ENCODE assay signal across 23 mouse cellular contexts in the genomic region with DNA sequence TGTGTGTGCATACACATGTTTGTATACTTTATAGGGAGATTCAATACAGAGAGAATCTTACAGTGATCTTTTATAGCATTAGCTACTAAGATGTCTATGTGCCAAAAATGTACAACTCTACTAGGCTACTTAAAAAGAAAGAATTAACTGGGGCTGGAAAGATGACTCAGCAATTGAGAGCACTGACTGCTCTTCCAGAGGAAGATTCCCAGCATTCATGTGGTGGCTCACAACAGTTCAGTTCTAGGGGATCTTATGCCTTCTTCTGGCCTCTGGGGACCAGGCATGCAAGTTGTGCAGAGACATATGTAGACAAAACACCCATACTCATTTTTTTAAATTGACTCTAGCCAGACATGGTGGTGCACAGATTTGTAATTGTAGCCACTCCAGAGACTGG. TPM values are rescaled to one million over a fixed set of nuclear protein-coding genes. Genes with fewer than 3 reads are reported as not detected.
DNase-seq lines count a peak whose midpoint lies in the region; ATAC-seq and TF ChIP-seq lines count a peak whose summit lies in the region.
"Had no signal": no experiment of that assay in that cellular context is flagged by ENCODE, and none has a peak within 500 bp of the region (broad histone marks: within the 10 kb centered on the region; RNA-seq: fewer than 3 reads in every experiment).

No protein-coding gene starts in this region.

- H3K27me3 ChIP-seq in kidney, embryonic 15.5 days = no peaks in the 10 kb centered on the region
- H3K27me3 ChIP-seq in stomach, embryonic 15.5 days (replicated peaks) = no peaks in the 10 kb centered on the region
- H3K27me3 ChIP-seq in stomach, postnatal 0 days (ENCODE audit: control insufficient read depth, insufficient read depth, low read length) = no peaks in the 10 kb centered on the region
- no peaks in the 10 kb centered on the region for H3K27me3 ChIP-seq in limb, embryonic 12.5 days
- no peaks in the 10 kb centered on the region for H3K27me3 ChIP-seq in heart, adult 2 months (ENCODE audit: control insufficient read depth, insufficient read depth, low read length)
- H3K27me3 ChIP-seq: embryonic facial prominence, embryonic 15.5 days; hindbrain, embryonic 12.5 days; intestine, embryonic 15.5 days; liver, embryonic 15.5 days; neural tube, embryonic 12.5 days; Patski had no signal

- H3K79me2 ChIP-seq in heart, adult 2 months (replicated peaks; ENCODE audit: control insufficient read depth, insufficient read depth, low read length) = no peaks in the 10 kb centered on the region

- no peak for TF ChIP-seq CTCF in stomach, postnatal 0 days (IDR thresholded peaks at IDR 0.05; ENCODE audit: low read depth)
- TF ChIP-seq CTCF in heart, adult 2 months (IDR thresholded peaks at IDR 0.05) = no peak

- no peak for ATAC-seq in kidney, embryonic 15.5 days (replicated peaks; ENCODE audit: low FRiP score)
- no peak for ATAC-seq in stomach, embryonic 15.5 days (ENCODE audit: insufficient read depth, low FRiP score, low read depth)
- no peak for ATAC-seq in stomach, postnatal 0 days (ENCODE audit: low FRiP score, low TSS enrichment)
- no peak for ATAC-seq in limb, embryonic 12.5 days (ENCODE audit: insufficient number of reproducible peaks, insufficient read depth, low FRiP score, low TSS enrichment, low read depth)
- ATAC-seq: forebrain, postnatal 0 days; intestine, embryonic 15.5 days; Patski had no signal

- H3K9ac ChIP-seq in kidney, embryonic 15.5 days = no peak overlapping the region
- no peak overlapping the region for H3K9ac ChIP-seq in stomach, embryonic 15.5 days
- H3K9ac ChIP-seq in stomach, postnatal 0 days (ENCODE audit: low read length) = no peak overlapping the region
- H3K9ac ChIP-seq in limb, embryonic 12.5 days (replicated peaks) = no peak overlapping the region
- H3K9ac ChIP-seq in heart, adult 2 months (ENCODE audit: low read depth, low read length) = no peak overlapping the region
- H3K9ac ChIP-seq: embryonic facial prominence, embryonic 15.5 days; forebrain, postnatal 0 days; hindbrain, embryonic 12.5 days; intestine, embryonic 15.5 days; liver, embryonic 15.5 days; neural tube, embryonic 12.5 days had no signal

- DNase-seq in kidney, adult 8-10 months = no peak
- no peak for DNase-seq in stomach, postnatal 0 days (ENCODE audit: low spot score)
- DNase-seq in heart, adult 2 months = no peak
- DNase-seq in spleen, adult 12 weeks (ENCODE audit: low spot score) = no peak
- DNase-seq: adrenal gland, adult 8-10 months; forebrain, postnatal 0 days; heart, postnatal 10 days; kidney, postnatal 4 days; lung, postnatal 36 days; thymus, adult 18-20 months; thymus, postnatal 4 days had no signal

- no peak overlapping the region for H3K4me3 ChIP-seq in kidney, embryonic 15.5 days (replicated peaks)
- no peak overlapping the region for H3K4me3 ChIP-seq in stomach, embryonic 15.5 days (replicated peaks)
- no peak overlapping the region for H3K4me3 ChIP-seq in stomach, postnatal 0 days (ENCODE audit: low read depth, low read length)
- H3K4me3 ChIP-seq in limb, embryonic 12.5 days (replicated peaks) = no peak overlapping the region
- no peak overlapping the region for H3K4me3 ChIP-seq in heart, adult 2 months
- H3K4me3 ChIP-seq: embryonic facial prominence, embryonic 15.5 days; forebrain, embryonic 10.5 days; hindbrain, embryonic 12.5 days; intestine, embryonic 15.5 days; liver, embryonic 15.5 days; midbrain, embryonic 10.5 days; neural tube, embryonic 12.5 days had no signal

- H3K9me3 ChIP-seq in kidney, embryonic 15.5 days (replicated peaks) = no peaks in the 10 kb centered on the region
- H3K9me3 ChIP-seq in stomach, embryonic 15.5 days = no peaks in the 10 kb centered on the region
- no peaks in the 10 kb centered on the region for H3K9me3 ChIP-seq in stomach, postnatal 0 days (ENCODE audit: control insufficient read depth, low read length)
- H3K9me3 ChIP-seq in limb, embryonic 12.5 days = no peaks in the 10 kb centered on the region
- H3K9me3 ChIP-seq: embryonic facial prominence, embryonic 15.5 days; forebrain, embryonic 10.5 days; hindbrain, embryonic 12.5 days; intestine, embryonic 15.5 days; liver, embryonic 15.5 days; midbrain, embryonic 10.5 days; neural tube, embryonic 12.5 days had no signal

- intact Hi-C loops in heart, adult 2 months (cut with DNase I) = no loop called here

- H3K27ac ChIP-seq in kidney, embryonic 15.5 days = peak overlapping the region; percentile 54; the same call in 1 of the 2 replicates
- peak overlapping the region; percentile 7; the same call in 1 of the 2 replicates for H3K27ac ChIP-seq in stomach, embryonic 15.5 days
- H3K27ac ChIP-seq in stomach, postnatal 0 days (replicated peaks) = no peak overlapping the region
- peak overlapping the region; percentile 29; the same call in 1 of the 2 replicates for H3K27ac ChIP-seq in limb, embryonic 12.5 days
- no peak overlapping the region for H3K27ac ChIP-seq in heart, adult 2 months
- H3K27ac ChIP-seq: embryonic facial prominence, embryonic 15.5 days; liver, embryonic 15.5 days; neural tube, embryonic 12.5 days had no signal

- no peaks in the 10 kb centered on the region for H3K36me3 ChIP-seq in kidney, embryonic 15.5 days
- no peaks in the 10 kb centered on the region for H3K36me3 ChIP-seq in stomach, embryonic 15.5 days
- H3K36me3 ChIP-seq in stomach, postnatal 0 days (ENCODE audit: control insufficient read depth, insufficient read depth, low read length) = no peaks in the 10 kb centered on the region
- H3K36me3 ChIP-seq in limb, embryonic 12.5 days = no peaks in the 10 kb centered on the region
- H3K36me3 ChIP-seq in heart, adult 2 months (ENCODE audit: control insufficient read depth, insufficient read depth, low read length) = no peaks in the 10 kb centered on the region
- H3K36me3 ChIP-seq: embryonic facial prominence, embryonic 15.5 days; forebrain, embryonic 10.5 days; hindbrain, embryonic 12.5 days; intestine, embryonic 15.5 days; liver, embryonic 15.5 days; midbrain, embryonic 10.5 days; neural tube, embryonic 12.5 days had no signal

- H3K4me1 ChIP-seq in kidney, embryonic 15.5 days = peaks cover 91% of the 10 kb centered on the region
- H3K4me1 ChIP-seq in stomach, embryonic 15.5 days = peaks cover 46% of the 10 kb centered on the region
- H3K4me1 ChIP-seq in stomach, postnatal 0 days (replicated peaks; ENCODE audit: control insufficient read depth, insufficient read depth) = peaks cover 2% of the 10 kb centered on the region; the same call in 1 of the 2 replicates
- peaks cover 100% of the 10 kb centered on the region for H3K4me1 ChIP-seq in limb, embryonic 12.5 days (replicated peaks)
- H3K4me1 ChIP-seq in heart, adult 2 months (ENCODE audit: control insufficient read depth, insufficient read depth, low read length) = peaks cover 12% of the 10 kb centered on the region

- TF ChIP-seq POLR2A in heart, adult 2 months (IDR thresholded peaks at IDR 0.05; ENCODE audit: insufficient read depth, low read depth, low read length) = no peak

- no peak overlapping the region for H3K4me2 ChIP-seq in kidney, embryonic 15.5 days
- no peak overlapping the region for H3K4me2 ChIP-seq in stomach, embryonic 15.5 days
- no peak overlapping the region for H3K4me2 ChIP-seq in stomach, postnatal 0 days (replicated peaks; ENCODE audit: low read depth)
- no peak overlapping the region for H3K4me2 ChIP-seq in limb, embryonic 12.5 days
- H3K4me2 ChIP-seq: embryonic facial prominence, embryonic 15.5 days; heart, embryonic 11.5 days; intestine, embryonic 15.5 days; liver, embryonic 15.5 days had no signal

- TF ChIP-seq EP300 in stomach, postnatal 0 days (optimal IDR thresholded peaks at IDR 0.05) = no peak
- no peak for TF ChIP-seq EP300 in heart, adult 2 months (IDR thresholded peaks at IDR 0.05; ENCODE audit: insufficient read depth, low read depth, low read length)

RNA-seq across cellular contexts. Expression of a gene that starts 39.8 kb away (rescaled TPM):
- polyA plus RNA-seq in kidney, embryonic 15.5 days (2015; fragmentation: Nextera tagmentation; extraction: Ambion mirVana) = 40.3 and 45.5 TPM in 2 replicates
- polyA plus RNA-seq in stomach, embryonic 15.5 days (2015; fragmentation: Nextera tagmentation; extraction: Ambion mirVana) = 46.9 and 49.3 TPM in 2 replicates
- polyA plus RNA-seq in stomach, postnatal 0 days (2015; fragmentation: Nextera tagmentation; extraction: Ambion mirVana) = 27.1 and 31.1 TPM in 2 replicates
- polyA plus RNA-seq in limb, embryonic 12.5 days (2016; fragmentation: Nextera tagmentation; extraction: Ambion mirVana) = 69.0 and 81.6 TPM in 2 replicates
- 10 to 100 TPM; 34.3 to 46.3 TPM for total RNA-seq in heart, adult 2 months (2021)
- polyA plus RNA-seq in heart, adult 2 months (2012; rRNA removed) = 39.7 and 44.5 TPM in 2 replicates

Comparison
In these comparisons a context has a peak if more than half of its experiments do, and no peak if none do; other contexts are left out.
1. H3K27ac ChIP-seq: peak in kidney, embryonic 15.5 days (single experiment), stomach, embryonic 15.5 days (single experiment) and limb, embryonic 12.5 days (single experiment); none in stomach, postnatal 0 days (single experiment) and heart, adult 2 months (single experiment).